Mouse (Mus musculus): ENCODE measurements at regions not wholly inside any gene's neighbourhood (a gene's known extent, or its start where the extent isn't known, plus 50 kb on each side); places are given as distances from the start of the nearest gene placed in this dataset.

GRCm38 (mm10) chr9:98700571-98700970 is 99.1 kb upstream of the Mrps22 start:
- no peaks in the 10 kb centered on the region for H3K36me3 ChIP-seq (ENCODE audit: control insufficient read depth, insufficient read depth)
- no peak for ATAC-seq
- H3K27ac ChIP-seq (ENCODE audit: low read length) = no peak overlapping the region
- H3K27me3 ChIP-seq (replicated peaks; ENCODE audit: control insufficient read depth, insufficient read depth, low read length) = no peaks in the 10 kb centered on the region
- H3K9ac ChIP-seq (replicated peaks; ENCODE audit: low read depth, low read length) = no peak overlapping the region
- H3K4me1 ChIP-seq (replicated peaks; ENCODE audit: control insufficient read depth, insufficient read depth, low read length) = no peaks in the 10 kb centered on the region
- 91% methylated on average over 5 of the region's 5 CpGs for WGBS
- H3K9me3 ChIP-seq (ENCODE audit: control insufficient read depth, low read length) = no peaks in the 10 kb centered on the region
- H3K4me2 ChIP-seq (ENCODE audit: low read length) = no peak overlapping the region
- no peak overlapping the region for H3K4me3 ChIP-seq (replicated peaks; ENCODE audit: low read length)

- Histone ChIP-seq H3K4me1 (replicated peaks; ENCODE audit: control insufficient read depth, insufficient read depth, low read length) (no peaks in the 10 kb centered on the region), H3K4me3 (replicated peaks; ENCODE audit: low read length) (no peak overlapping the region), H3K9me3 (ENCODE audit: control insufficient read depth, low read length) (no peaks in the 10 kb centered on the region), H3K36me3 (ENCODE audit: control insufficient read depth, insufficient read depth) (no peaks in the 10 kb centered on the region), H3K27me3 (replicated peaks; ENCODE audit: control insufficient read depth, insufficient read depth, low read length) (no peaks in the 10 kb centered on the region), H3K4me2 (ENCODE audit: low read length) (no peak overlapping the region), H3K9ac (replicated peaks; ENCODE audit: low read depth, low read length) (no peak overlapping the region), H3K27ac (ENCODE audit: low read length) (no peak overlapping the region)
- ATAC-seq = no peak
- WGBS = 47% methylated on average over 7 of the region's 7 CpGs
These were observed 95.7 kb upstream of the Mrps22 start for GRCm38 (mm10) chr9:98697155-98697554.

- no peaks in the 10 kb centered on the region for H3K27me3 ChIP-seq (replicated peaks; ENCODE audit: control insufficient read depth, insufficient read depth, low read length)
- no peak overlapping the region for H3K9ac ChIP-seq (replicated peaks; ENCODE audit: low read depth, low read length)
- H3K4me1 ChIP-seq (replicated peaks; ENCODE audit: control insufficient read depth, insufficient read depth, low read length) = no peaks in the 10 kb centered on the region
- H3K4me2 ChIP-seq (ENCODE audit: low read length) = no peak overlapping the region
- H3K27ac ChIP-seq (ENCODE audit: low read length) = no peak overlapping the region
- ATAC-seq = no peak
- no peak overlapping the region for H3K4me3 ChIP-seq (replicated peaks; ENCODE audit: low read length)
- 57% methylated on average over 10 of the region's 10 CpGs for WGBS
- no peaks in the 10 kb centered on the region for H3K9me3 ChIP-seq (ENCODE audit: control insufficient read depth, low read length)
- no peaks in the 10 kb centered on the region for H3K36me3 ChIP-seq (ENCODE audit: control insufficient read depth, insufficient read depth)
These were observed 93.6 kb upstream of the Mrps22 start for GRCm38 (mm10) chr9:98695035-98695434.

GRCm38 (mm10) chr9:98690839-98691516 is 89.5 kb upstream of the Mrps22 start:
- peak; percentile 75 for ATAC-seq
- 85% methylated on average over 14 of the region's 14 CpGs for WGBS

GRCm38 (mm10) chr9:98685548-98685947 is 84.1 kb upstream of the Mrps22 start:
- no peak overlapping the region for H3K4me3 ChIP-seq (replicated peaks; ENCODE audit: low read length)

More at GRCm38 (mm10) chr9:98690839-98691516, 89.5 kb upstream of the Mrps22 start:
- Histone ChIP-seq H3K27ac (ENCODE audit: low read length) (no peak overlapping the region), H3K9me3 (ENCODE audit: control insufficient read depth, low read length) (no peaks in the 10 kb centered on the region), H3K36me3 (ENCODE audit: control insufficient read depth, insufficient read depth) (no peaks in the 10 kb centered on the region), H3K4me3 (replicated peaks; ENCODE audit: low read length) (no peak overlapping the region), H3K4me1 (replicated peaks; ENCODE audit: control insufficient read depth, insufficient read depth, low read length) (no peaks in the 10 kb centered on the region), H3K27me3 (replicated peaks; ENCODE audit: control insufficient read depth, insufficient read depth, low read length) (no peaks in the 10 kb centered on the region), H3K9ac (replicated peaks; ENCODE audit: low read depth, low read length) (no peak overlapping the region), H3K4me2 (ENCODE audit: low read length) (no peak overlapping the region)

GRCm38 (mm10) chr9:98684336-98684735 is 82.9 kb upstream of the Mrps22 start:
- H3K4me3 ChIP-seq (replicated peaks; ENCODE audit: low read length) = no peak overlapping the region
- H3K4me1 ChIP-seq (replicated peaks; ENCODE audit: control insufficient read depth, insufficient read depth, low read length) = no peaks in the 10 kb centered on the region
- no peak overlapping the region for H3K27ac ChIP-seq (ENCODE audit: low read length)
- no peak overlapping the region for H3K9ac ChIP-seq (replicated peaks; ENCODE audit: low read depth, low read length)
- no peaks in the 10 kb centered on the region for H3K9me3 ChIP-seq (ENCODE audit: control insufficient read depth, low read length)
- H3K36me3 ChIP-seq (ENCODE audit: control insufficient read depth, insufficient read depth) = no peaks in the 10 kb centered on the region
- H3K4me2 ChIP-seq (ENCODE audit: low read length) = no peak overlapping the region
- no peaks in the 10 kb centered on the region for H3K27me3 ChIP-seq (replicated peaks; ENCODE audit: control insufficient read depth, insufficient read depth, low read length)
- WGBS = 93% methylated on average over 6 of the region's 6 CpGs
- ATAC-seq = no peak

More at GRCm38 (mm10) chr9:98685548-98685947, 84.1 kb upstream of the Mrps22 start:
- no peaks in the 10 kb centered on the region for H3K36me3 ChIP-seq (ENCODE audit: control insufficient read depth, insufficient read depth)
- H3K9ac ChIP-seq (replicated peaks; ENCODE audit: low read depth, low read length) = no peak overlapping the region
- H3K9me3 ChIP-seq (ENCODE audit: control insufficient read depth, low read length) = no peaks in the 10 kb centered on the region
- no peak for ATAC-seq
- no peaks in the 10 kb centered on the region for H3K4me1 ChIP-seq (replicated peaks; ENCODE audit: control insufficient read depth, insufficient read depth, low read length)
- H3K27me3 ChIP-seq (replicated peaks; ENCODE audit: control insufficient read depth, insufficient read depth, low read length) = no peaks in the 10 kb centered on the region
- 89% methylated on average over 7 of the region's 7 CpGs for WGBS
- H3K4me2 ChIP-seq (ENCODE audit: low read length) = no peak overlapping the region
- H3K27ac ChIP-seq (ENCODE audit: low read length) = no peak overlapping the region

- no peak for ATAC-seq
- no peak overlapping the region for H3K27ac ChIP-seq (ENCODE audit: low read length)
- no peaks in the 10 kb centered on the region for H3K9me3 ChIP-seq (ENCODE audit: control insufficient read depth, low read length)
- H3K4me3 ChIP-seq (replicated peaks; ENCODE audit: low read length) = no peak overlapping the region
- no peaks in the 10 kb centered on the region for H3K4me1 ChIP-seq (replicated peaks; ENCODE audit: control insufficient read depth, insufficient read depth, low read length)
- H3K4me2 ChIP-seq (ENCODE audit: low read length) = no peak overlapping the region
- no peak overlapping the region for H3K9ac ChIP-seq (replicated peaks; ENCODE audit: low read depth, low read length)
- no peaks in the 10 kb centered on the region for H3K27me3 ChIP-seq (replicated peaks; ENCODE audit: control insufficient read depth, insufficient read depth, low read length)
- 84% methylated on average over 7 of the region's 7 CpGs for WGBS
- no peaks in the 10 kb centered on the region for H3K36me3 ChIP-seq (ENCODE audit: control insufficient read depth, insufficient read depth)
These were observed 74.2 kb upstream of the Mrps22 start for GRCm38 (mm10) chr9:98675612-98676011.

GRCm38 (mm10) chr9:98673461-98674114 is 72.1 kb upstream of the Mrps22 start:
- Histone ChIP-seq H3K36me3 (ENCODE audit: control insufficient read depth, insufficient read depth) (no peaks in the 10 kb centered on the region), H3K27ac (ENCODE audit: low read length) (no peak overlapping the region), H3K9me3 (ENCODE audit: control insufficient read depth, low read length) (no peaks in the 10 kb centered on the region), H3K9ac (replicated peaks; ENCODE audit: low read depth, low read length) (no peak overlapping the region), H3K4me3 (replicated peaks; ENCODE audit: low read length) (no peak overlapping the region), H3K27me3 (replicated peaks; ENCODE audit: control insufficient read depth, insufficient read depth, low read length) (no peaks in the 10 kb centered on the region), H3K4me1 (replicated peaks; ENCODE audit: control insufficient read depth, insufficient read depth, low read length) (peaks cover under 1% of the 10 kb centered on the region), H3K4me2 (ENCODE audit: low read length) (no peak overlapping the region)
- WGBS = 88% methylated on average over 13 of the region's 13 CpGs
- ATAC-seq = no peak

- H3K4me2 ChIP-seq (ENCODE audit: low read length) = no peak overlapping the region
- no peaks in the 10 kb centered on the region for H3K9me3 ChIP-seq (ENCODE audit: control insufficient read depth, low read length)
- no peak for ATAC-seq
- peaks cover 3% of the 10 kb centered on the region for H3K4me1 ChIP-seq (replicated peaks; ENCODE audit: control insufficient read depth, insufficient read depth, low read length)
- no peak overlapping the region for H3K9ac ChIP-seq (replicated peaks; ENCODE audit: low read depth, low read length)
- H3K36me3 ChIP-seq (ENCODE audit: control insufficient read depth, insufficient read depth) = no peaks in the 10 kb centered on the region
- 60% methylated on average over 9 of the region's 9 CpGs for WGBS
- no peak overlapping the region for H3K27ac ChIP-seq (ENCODE audit: low read length)
- H3K27me3 ChIP-seq (replicated peaks; ENCODE audit: control insufficient read depth, insufficient read depth, low read length) = no peaks in the 10 kb centered on the region
- H3K4me3 ChIP-seq (replicated peaks; ENCODE audit: low read length) = no peak overlapping the region
These were observed 70.9 kb upstream of the Mrps22 start for GRCm38 (mm10) chr9:98672361-98672760.

All from forebrain, embryonic 16.5 days (tissue).